Mouse (Mus musculus) megakaryocyte, embryonic 14.5 days (primary cell): ENCODE data around the gene Masp2. TPM values are rescaled to one million over a fixed set of nuclear protein-coding genes. Genes with fewer than 3 reads are reported as not detected.

Experiments
- H3K27me3 ChIP-seq: replicated peaks from 2 replicates; pipeline ENCODE3; 2012; ENCODE audit warnings: inconsistent platforms
- H3K36me3 ChIP-seq: replicated peaks from 2 replicates; pipeline ENCODE3; 2012; ENCODE audit warnings: low read length, inconsistent platforms, mixed read lengths
- H3K4me1 ChIP-seq: 2 replicates; pipeline ENCODE4 v1.6.1; 2012; ENCODE audit warnings: inconsistent platforms
- H3K4me3 ChIP-seq: replicated peaks from 2 replicates; pipeline ENCODE3; 2012; ENCODE audit warnings: moderate library complexity, mild to moderate bottlenecking, inconsistent platforms
- H3K9me3 ChIP-seq: 2 replicates; pipeline ENCODE4 v1.6.1; 2012; ENCODE audit warnings: inconsistent platforms
- FLI1 ChIP-seq: IDR thresholded peaks from 2 replicates; pipeline ENCODE4 v1.6.1; 2012; ENCODE audit warnings: low read length, inconsistent platforms, mixed read lengths
- GATA1 ChIP-seq: IDR thresholded peaks from 3 replicates; pipeline ENCODE4 v1.6.1; 2012; ENCODE audit warnings: mixed read lengths, low read length, inconsistent platforms, borderline replicate concordance
- polyA plus RNA-seq: library from polyadenylated mRNA; stranded (reverse); fragments of >175 nt; gene quantifications from 2 replicates; pipeline ENCODE4 v1.2.3, GENCODE M21; 2012; ENCODE audit warnings: low replicate concordance; ENCODE audit not compliant: insufficient read depth

Masp2 gene
- polyA plus RNA-seq, 1 experiment, result not detected

DNA sequence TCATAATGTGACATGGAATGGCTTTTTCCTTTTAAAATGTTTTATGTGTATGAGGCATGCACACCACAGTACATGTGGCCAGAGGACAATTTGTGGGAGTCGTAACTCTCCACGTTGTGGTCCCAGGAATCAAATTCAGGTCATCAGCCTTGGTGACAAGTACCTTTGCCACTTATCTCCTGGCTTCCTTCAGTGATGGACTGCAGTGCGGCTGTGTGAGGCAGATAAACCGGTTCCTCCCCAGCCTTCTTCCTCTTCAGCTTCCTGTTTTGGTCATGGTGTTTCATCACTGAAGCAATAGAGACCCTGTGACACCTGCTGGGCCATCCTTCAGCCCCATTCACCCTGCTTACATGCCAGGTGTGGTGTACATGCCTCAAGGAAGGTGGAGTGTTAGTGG is 19.1 kb upstream of the Masp2 start:
- Histone ChIP-seq H3K36me3 (peaks cover 47% of the 10 kb centered on the region), H3K4me3 (peak overlapping the region; percentile 86)

DNA sequence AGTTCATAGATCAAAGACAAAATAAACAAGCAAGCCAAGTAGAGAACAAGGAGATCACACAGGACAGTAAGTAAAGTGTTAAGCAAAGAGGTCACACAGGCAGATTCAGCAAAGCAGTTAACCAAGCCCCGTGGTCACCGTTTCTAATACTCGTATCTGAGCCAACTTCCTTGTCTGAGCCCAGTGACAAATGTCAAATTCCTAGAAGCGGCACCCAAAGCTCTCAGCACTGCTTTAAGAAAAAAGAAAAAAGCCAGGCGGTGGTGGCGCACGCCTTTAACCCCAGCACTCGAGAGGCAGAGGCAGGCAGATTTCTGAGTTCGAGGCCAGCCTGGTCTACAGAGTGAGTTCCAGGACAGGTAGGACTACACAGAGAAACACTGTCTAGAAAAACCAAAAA is 15.7 kb upstream of the Masp2 start:
- H3K27me3 ChIP-seq, result no peaks in the 10 kb centered on the region
- peaks cover 13% of the 10 kb centered on the region for H3K36me3 ChIP-seq
- H3K4me3 ChIP-seq, result no peak overlapping the region
- TF ChIP-seq FLI1 (no peak), GATA1 (no peak)
- peaks cover 76% of the 10 kb centered on the region for H3K4me1 ChIP-seq
- no peaks in the 10 kb centered on the region for H3K9me3 ChIP-seq

More for the DNA sequence above, 19.1 kb upstream of the Masp2 start:
- Histone ChIP-seq H3K4me1 (peaks cover 71% of the 10 kb centered on the region), H3K27me3 (no peaks in the 10 kb centered on the region), H3K9me3 (no peaks in the 10 kb centered on the region)
- TF ChIP-seq FLI1 (0 out of 2 replicates have a peak, but pooled peaks have one; percentile 7), GATA1 (peak; percentile 64; the same call in 1 of the 3 replicates)

DNA sequence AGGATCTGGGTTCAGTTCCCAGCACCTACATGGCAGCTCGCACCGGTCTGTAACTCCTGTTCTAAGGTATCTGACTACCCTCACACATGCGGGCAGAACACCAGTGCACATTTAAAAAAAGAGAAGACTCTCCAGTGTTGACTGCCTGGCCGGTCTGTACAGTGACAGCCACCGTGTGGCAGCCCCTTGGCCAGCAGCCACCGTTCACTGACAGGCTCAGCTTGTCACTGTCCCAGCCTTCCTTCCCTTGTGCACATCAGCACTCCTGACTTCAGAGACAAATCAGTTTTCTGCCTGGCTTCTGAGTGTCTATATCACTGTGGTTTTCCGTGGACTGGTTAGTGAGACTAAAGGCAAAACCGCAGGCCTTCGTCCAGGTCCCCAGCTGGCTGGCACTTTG is 13.6 kb upstream of the Masp2 start:
- Histone ChIP-seq H3K4me3 (peak overlapping the region; percentile 7), H3K36me3 (peaks cover 12% of the 10 kb centered on the region), H3K27me3 (no peaks in the 10 kb centered on the region), H3K9me3 (no peaks in the 10 kb centered on the region), H3K4me1 (peaks cover 76% of the 10 kb centered on the region)
- TF ChIP-seq FLI1 (no peak), GATA1 (no peak)

DNA sequence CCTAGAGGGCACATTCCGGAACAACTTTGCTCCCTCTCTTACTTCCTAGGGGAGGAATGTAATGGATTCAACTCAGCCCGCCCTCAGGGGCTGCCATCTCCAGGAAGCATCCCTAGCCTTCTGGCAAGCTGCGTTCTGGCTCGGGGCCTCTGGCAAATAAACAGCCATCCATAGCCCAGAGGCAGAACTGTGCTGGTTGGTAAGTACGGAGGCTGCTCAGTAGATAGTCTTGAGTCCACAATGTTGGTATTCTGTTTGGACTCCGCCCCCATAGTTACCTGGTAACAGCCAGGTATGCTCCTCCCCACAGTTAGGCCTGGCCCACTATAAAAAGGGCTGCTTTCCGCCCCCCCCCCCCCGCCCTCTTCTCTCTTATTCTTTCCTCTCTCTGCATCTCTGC is 12.8 kb upstream of the Masp2 start:
- H3K9me3 ChIP-seq, result no peaks in the 10 kb centered on the region
- peaks cover 75% of the 10 kb centered on the region for H3K4me1 ChIP-seq
- TF ChIP-seq GATA1 (no peak), FLI1 (no peak)
- peaks cover 19% of the 10 kb centered on the region for H3K36me3 ChIP-seq
- no peak overlapping the region for H3K4me3 ChIP-seq
- H3K27me3 ChIP-seq, result no peaks in the 10 kb centered on the region

DNA sequence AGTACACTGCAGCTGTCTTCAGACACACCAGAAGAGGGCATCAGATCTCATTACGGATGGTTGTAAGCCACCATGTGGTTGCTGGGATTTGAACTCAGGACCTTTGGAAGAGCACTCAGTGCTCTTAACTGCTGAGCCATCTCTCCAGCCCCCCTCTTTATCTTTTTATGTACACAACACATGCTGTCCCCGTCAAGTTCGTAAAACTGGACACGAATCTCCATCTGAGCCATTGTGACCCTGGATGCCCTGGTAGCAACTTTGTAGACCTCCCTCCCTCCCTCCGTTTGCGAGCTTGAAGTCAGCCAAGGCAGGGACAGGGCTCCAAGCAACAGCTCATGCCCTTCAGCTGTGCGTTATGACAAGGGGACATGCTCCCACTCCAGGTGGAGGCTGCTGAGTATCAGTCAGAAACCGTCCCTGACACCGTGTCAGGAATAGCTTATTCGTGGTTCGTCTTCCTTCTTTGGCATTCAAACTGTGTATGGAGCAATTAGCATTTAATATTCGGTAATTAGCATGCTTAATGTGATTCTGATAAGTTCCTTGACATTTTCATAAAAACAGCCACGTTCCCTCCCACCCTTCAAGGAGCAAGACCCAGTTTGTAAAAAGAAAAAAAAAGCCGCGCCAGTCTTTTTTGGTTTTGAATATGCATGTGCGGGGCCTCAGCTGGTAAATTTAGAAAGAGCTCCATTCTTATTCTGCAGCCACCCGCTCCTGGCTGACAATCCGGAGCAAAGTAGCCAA is 11.8 kb upstream of the Masp2 start:
- H3K4me1 ChIP-seq, result peaks cover 74% of the 10 kb centered on the region
- TF ChIP-seq GATA1 (no peak), FLI1 (no peak)
- H3K4me3 ChIP-seq, result peak overlapping the region; percentile 99
- no peaks in the 10 kb centered on the region for H3K9me3 ChIP-seq
- peaks cover 30% of the 10 kb centered on the region for H3K36me3 ChIP-seq
- H3K27me3 ChIP-seq, result no peaks in the 10 kb centered on the region

DNA sequence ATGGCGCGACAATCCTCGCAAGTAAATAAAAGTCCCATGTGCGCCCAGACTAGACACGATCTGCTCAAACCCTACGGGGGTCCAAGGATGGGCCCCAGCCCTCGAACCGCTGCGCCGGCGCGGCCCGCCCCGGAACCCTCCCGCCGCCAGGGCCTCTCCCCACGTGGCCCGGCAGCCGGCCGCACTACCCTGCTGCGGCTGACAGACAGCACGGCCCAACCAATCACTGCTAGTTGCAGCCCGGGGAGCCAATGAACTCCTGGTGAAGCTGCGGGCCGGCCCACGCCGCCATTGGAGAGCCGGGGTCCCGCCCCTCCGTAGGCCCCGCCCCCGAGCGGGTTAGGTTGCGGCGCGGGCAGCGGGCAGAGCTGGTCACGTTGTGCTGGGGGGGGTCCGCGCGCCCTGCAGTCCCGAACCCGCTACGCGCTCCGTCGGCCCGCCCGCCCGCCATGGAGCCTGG is 11.2 kb upstream of the Masp2 start, which contains the start of gene Srm:
TSS of gene Srm (plus strand) at position 333 of the 460 bp plus-strand sequence.
- H3K4me1 ChIP-seq, result peaks cover 68% of the 10 kb centered on the region
- peaks cover 36% of the 10 kb centered on the region for H3K36me3 ChIP-seq
- no peak for TF ChIP-seq FLI1
- H3K9me3 ChIP-seq, result no peaks in the 10 kb centered on the region
- peak within 1 kb of the TSS; percentile 99 for H3K4me3 ChIP-seq
- no peaks in the 10 kb centered on the region for H3K27me3 ChIP-seq

DNA sequence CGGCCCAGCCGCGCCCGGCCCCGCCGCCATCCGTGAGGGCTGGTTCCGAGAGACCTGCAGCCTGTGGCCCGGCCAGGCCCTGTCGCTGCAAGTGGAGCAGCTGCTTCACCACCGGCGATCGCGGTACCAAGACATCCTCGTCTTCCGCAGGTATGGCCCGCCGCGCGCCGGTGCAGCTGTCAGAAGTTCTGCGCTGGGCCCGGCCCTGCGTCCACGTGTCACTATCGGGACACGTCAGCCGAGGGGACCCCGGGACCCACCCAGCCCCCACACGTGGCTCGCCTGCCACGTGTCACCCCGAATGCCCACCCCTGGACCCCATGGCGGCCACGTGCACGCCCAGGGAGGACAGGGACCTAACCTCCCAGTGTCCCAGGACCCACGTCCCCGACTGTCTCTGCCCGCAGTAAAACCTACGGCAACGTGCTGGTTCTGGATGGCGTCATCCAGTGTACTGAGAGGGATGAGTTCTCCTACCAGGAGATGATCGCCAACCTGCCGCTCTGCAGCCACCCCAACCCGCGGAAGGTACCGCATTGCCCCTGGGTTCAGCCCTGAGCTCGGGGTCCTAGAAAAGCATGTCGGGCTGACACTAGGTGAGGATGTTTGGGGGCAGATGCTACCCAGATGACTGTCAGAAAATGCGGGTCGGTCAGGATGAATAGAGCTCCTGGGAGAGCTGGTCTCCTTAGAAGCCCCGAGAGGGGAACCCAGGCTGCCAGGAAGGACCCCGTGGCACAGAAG is 10.5 kb upstream of the Masp2 start:
- Histone ChIP-seq H3K4me1 (peaks cover 62% of the 10 kb centered on the region), H3K4me3 (peak overlapping the region; percentile 99), H3K36me3 (peaks cover 42% of the 10 kb centered on the region), H3K9me3 (no peaks in the 10 kb centered on the region), H3K27me3 (no peaks in the 10 kb centered on the region)
- no peak for TF ChIP-seq FLI1
- no peak for TF ChIP-seq GATA1

DNA sequence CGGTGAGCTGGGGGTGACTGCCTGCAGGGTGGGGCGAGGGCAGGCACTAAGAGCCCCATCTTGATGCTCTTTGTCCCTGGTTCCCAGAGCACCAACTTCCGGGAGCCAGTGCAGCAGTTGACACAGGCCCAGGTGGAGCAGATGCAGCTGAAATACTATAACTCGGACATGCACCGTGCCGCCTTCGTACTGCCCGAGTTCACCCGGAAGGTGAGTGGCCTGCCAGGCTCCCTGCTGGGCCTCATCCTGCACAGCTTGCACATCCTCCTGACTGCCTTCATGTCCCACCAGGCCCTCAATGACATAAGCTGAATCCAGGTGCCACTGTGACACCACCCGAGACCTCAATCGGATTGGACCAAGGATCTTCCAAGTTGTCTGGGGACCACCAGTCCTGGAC is 8.4 kb upstream of the Masp2 start:
- Histone ChIP-seq H3K27me3 (no peaks in the 10 kb centered on the region), H3K9me3 (peaks cover 5% of the 10 kb centered on the region; the same call in 1 of the 2 replicates), H3K4me3 (no peak overlapping the region), H3K4me1 (peaks cover 45% of the 10 kb centered on the region), H3K36me3 (peaks cover 62% of the 10 kb centered on the region)
- TF ChIP-seq GATA1 (no peak), FLI1 (no peak)

DNA sequence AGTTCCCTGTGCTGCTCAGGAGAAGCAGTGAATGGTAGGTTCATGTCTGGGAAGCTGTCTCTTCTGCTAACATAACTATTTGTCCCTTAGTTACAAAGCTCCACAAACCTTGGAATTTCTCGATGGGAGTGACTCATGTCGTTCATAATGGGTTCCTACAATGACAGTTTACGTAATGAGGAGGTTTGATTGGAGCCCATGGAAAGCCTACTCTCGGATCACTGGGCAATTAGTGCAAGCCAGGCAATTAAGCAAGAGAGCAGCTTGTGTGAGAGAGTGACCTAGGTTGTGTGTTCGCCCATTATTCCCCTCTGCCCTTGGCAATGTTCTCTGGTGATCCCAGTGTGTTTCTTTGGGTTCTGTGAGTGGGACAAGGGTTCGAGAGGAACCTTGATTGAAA is 6.4 kb upstream of the Masp2 start:
- TF ChIP-seq GATA1 (no peak), FLI1 (no peak)
- peaks cover 33% of the 10 kb centered on the region for H3K4me1 ChIP-seq
- H3K4me3 ChIP-seq, result no peak overlapping the region
- peaks cover 5% of the 10 kb centered on the region; the same call in 1 of the 2 replicates for H3K9me3 ChIP-seq
- H3K36me3 ChIP-seq, result peaks cover 78% of the 10 kb centered on the region
- H3K27me3 ChIP-seq, result no peaks in the 10 kb centered on the region

DNA sequence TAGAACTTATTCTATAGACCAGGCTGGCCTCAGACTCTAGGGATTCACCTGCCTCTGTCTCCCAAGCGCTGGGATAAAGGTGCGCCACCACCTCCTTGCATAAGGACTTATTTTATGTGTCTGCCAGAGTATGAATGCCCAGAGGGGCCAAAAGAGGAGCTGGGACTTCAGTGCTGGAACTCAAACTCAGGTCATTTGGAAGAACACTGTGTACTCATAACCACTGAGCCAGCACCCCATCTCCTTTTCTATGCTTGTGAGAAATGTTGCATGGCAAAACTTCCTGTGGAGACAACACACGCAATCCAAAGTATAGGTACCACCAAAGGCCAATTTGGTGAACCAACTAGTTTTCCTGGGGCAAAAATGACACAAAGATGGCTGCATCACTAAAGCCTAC is 5.6 kb upstream of the Masp2 start:
- no peak for TF ChIP-seq GATA1
- no peak for TF ChIP-seq FLI1
- H3K4me1 ChIP-seq, result peaks cover 31% of the 10 kb centered on the region

More for the DNA sequence above, 5.6 kb upstream of the Masp2 start:
- no peak overlapping the region for H3K4me3 ChIP-seq
- peaks cover 5% of the 10 kb centered on the region; the same call in 1 of the 2 replicates for H3K9me3 ChIP-seq
- peaks cover 80% of the 10 kb centered on the region for H3K36me3 ChIP-seq
- no peaks in the 10 kb centered on the region for H3K27me3 ChIP-seq
